Mouse (Mus musculus): ENCODE data around the gene Col23a1.

DNA sequence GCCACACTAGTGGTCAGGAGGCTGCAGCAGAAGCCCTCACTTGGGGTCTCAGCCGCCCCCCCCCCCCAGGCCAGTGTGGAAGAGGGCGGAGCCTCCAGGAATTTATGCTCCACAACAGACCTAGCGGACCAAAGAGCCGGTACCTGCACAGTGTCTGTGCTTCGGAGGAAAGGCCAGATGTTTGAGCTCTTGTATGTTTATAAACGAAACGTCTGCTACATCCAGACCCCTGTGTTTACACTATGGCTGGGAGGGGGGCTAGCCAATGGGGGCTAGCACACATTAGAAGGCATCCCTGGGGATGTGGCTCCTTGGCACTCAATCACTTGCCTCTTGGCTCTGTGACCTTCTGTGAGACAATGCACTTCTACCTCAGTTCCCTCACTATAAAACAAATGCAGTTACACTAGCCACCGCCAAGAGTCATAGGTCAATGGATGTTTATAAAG, 99.2 kb downstream of the Col23a1 start:
- no peak for TF ChIP-seq POLR2A (IDR thresholded peaks at IDR 0.05; ENCODE audit: low read depth, low read length)
- no peak for TF ChIP-seq CTCF (IDR thresholded peaks at IDR 0.05; ENCODE audit: borderline replicate concordance, insufficient read depth, low read length)

All from embryonic fibroblast, embryonic 13.5 days (primary cell).